Mouse (Mus musculus): ENCODE results near the gene Ptpa. TPM values are rescaled to one million over a fixed set of nuclear protein-coding genes. Genes with fewer than 3 reads are reported as not detected.

Gene Ptpa
- polyA plus RNA-seq, 1 experiment from 2014 or later = 70.2 TPM

DNA sequence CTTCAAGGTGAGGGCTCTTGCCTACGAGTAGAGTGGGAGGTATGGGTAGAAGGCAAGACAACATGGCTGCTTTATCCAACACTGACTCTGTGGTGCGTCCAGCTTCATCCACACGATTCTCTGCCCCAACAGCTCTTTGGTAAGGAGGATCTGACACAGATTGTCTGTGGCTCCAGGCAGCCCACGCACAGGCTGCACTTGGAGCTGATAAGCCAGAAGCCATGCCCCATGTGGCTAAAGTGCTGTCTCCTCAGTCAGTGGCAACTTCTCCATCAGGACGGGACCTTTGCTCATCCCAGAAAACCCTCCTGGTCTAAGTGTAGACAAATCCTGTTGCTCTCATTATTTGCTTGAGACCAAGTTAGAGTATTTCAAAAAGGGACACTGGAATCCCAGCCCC, 38.7 kb downstream of the Ptpa start:
- H3K27me3 ChIP-seq (replicated peaks; ENCODE audit: control insufficient read depth, insufficient read depth, low read length) = no peaks in the 10 kb centered on the region
- 81% methylated on average over 5 of the region's 5 CpGs for WGBS
- H3K36me3 ChIP-seq (ENCODE audit: control insufficient read depth, insufficient read depth, low read length) = peaks cover 29% of the 10 kb centered on the region
- H3K4me1 ChIP-seq (ENCODE audit: control insufficient read depth, insufficient read depth, low read length) = no peaks in the 10 kb centered on the region
- DNase-seq (ENCODE audit: low spot score) = no peak
- no peak for ATAC-seq (ENCODE audit: low read depth)
- peaks cover 10% of the 10 kb centered on the region for H3K9me3 ChIP-seq (ENCODE audit: control insufficient read depth, low read length)
- no peak overlapping the region for H3K27ac ChIP-seq (replicated peaks; ENCODE audit: low read depth, low read length)
- no peak overlapping the region for H3K4me3 ChIP-seq (ENCODE audit: low read depth, low read length)
- H3K9ac ChIP-seq (ENCODE audit: low read depth, low read length) = no peak overlapping the region
- no peak overlapping the region for H3K4me2 ChIP-seq (ENCODE audit: low read depth, low read length)

DNA sequence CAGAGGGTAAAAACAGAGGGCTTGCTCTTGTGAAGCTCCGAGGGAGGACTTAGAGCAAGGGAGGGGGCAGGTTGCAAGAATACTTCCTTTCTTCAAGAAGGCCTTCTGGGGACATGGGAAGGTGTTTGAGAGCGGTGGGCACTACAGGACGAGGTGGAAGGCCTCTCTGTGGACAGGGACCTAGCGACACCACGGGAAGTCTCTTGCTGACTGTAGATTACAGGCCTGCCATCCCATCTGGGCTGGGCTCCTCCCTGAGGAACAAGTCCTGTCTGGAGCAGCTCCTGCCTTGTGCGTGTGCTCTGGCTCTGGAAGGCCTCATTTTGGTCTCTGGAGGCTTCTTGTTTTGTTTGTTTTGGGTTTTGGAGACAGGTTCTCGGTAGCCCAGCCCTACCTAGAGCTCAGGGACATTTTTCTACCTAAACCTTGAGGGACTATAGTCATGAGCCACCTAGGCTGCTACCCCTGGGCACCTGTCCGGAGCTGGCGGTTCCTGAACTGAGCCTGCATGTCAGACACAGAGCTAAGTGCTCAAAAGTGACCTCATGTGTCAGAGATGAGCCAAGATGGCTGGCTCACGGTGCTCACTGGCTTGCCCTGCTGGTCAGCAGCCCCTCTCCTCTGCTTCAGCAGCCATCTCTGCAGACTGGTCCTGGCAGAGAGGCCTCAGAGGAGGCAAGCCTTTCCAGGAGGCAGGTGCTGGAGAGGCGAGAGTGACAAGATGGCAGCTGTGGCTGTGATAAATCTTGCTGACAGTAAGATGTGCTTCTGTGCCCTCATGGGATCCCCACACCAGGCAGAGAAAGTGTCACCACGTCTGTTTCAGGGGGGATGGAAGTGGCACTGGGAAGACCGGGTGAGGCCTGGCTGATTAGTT, 40.5 kb downstream of the Ptpa start:
- Histone ChIP-seq H3K27ac (replicated peaks; ENCODE audit: low read depth, low read length) (no peak overlapping the region), H3K9ac (ENCODE audit: low read depth, low read length) (no peak overlapping the region), H3K4me3 (ENCODE audit: low read depth, low read length) (no peak overlapping the region), H3K36me3 (ENCODE audit: control insufficient read depth, insufficient read depth, low read length) (peaks cover 17% of the 10 kb centered on the region), H3K4me1 (ENCODE audit: control insufficient read depth, insufficient read depth, low read length) (no peaks in the 10 kb centered on the region), H3K4me2 (ENCODE audit: low read depth, low read length) (no peak overlapping the region), H3K27me3 (replicated peaks; ENCODE audit: control insufficient read depth, insufficient read depth, low read length) (no peaks in the 10 kb centered on the region), H3K9me3 (ENCODE audit: control insufficient read depth, low read length) (no peaks in the 10 kb centered on the region)
- DNase-seq (ENCODE audit: low spot score) (no peak), ATAC-seq (ENCODE audit: low read depth) (no peak)
- 64% methylated on average over 13 of the region's 13 CpGs for WGBS

DNA sequence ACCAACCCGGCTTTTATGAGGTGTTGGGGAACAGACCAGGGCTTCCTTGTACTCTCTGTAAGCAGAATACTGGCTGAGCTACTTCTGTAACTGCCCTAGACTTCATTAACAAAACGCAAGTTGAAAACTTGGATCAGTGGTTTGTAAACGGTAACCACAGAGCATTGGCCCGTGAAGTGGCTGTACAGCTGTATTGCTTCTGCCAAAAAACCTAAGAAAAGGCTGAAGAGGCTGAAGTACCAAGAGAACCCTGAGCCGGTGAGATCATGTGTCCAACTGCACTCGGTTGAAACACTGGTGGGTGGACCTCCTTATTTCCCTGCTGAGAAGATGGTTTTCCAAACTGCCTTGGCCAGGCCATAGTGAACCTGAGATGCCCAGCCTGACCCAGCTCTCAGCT, 42.5 kb downstream of the Ptpa start:
- H3K4me2 ChIP-seq (ENCODE audit: low read depth, low read length) = no peak overlapping the region
- peaks cover 5% of the 10 kb centered on the region for H3K4me1 ChIP-seq (ENCODE audit: control insufficient read depth, insufficient read depth, low read length)
- no peak overlapping the region for H3K4me3 ChIP-seq (ENCODE audit: low read depth, low read length)
- H3K27ac ChIP-seq (replicated peaks; ENCODE audit: low read depth, low read length) = peak overlapping the region; percentile 33
- peaks cover 12% of the 10 kb centered on the region; the same call in 1 of the 2 replicates for H3K36me3 ChIP-seq (ENCODE audit: control insufficient read depth, insufficient read depth, low read length)
- no peaks in the 10 kb centered on the region for H3K9me3 ChIP-seq (ENCODE audit: control insufficient read depth, low read length)
- 76% methylated on average over 6 of the region's 6 CpGs for WGBS
- no peak for DNase-seq (ENCODE audit: low spot score)
- no peak overlapping the region for H3K9ac ChIP-seq (ENCODE audit: low read depth, low read length)
- H3K27me3 ChIP-seq (replicated peaks; ENCODE audit: control insufficient read depth, insufficient read depth, low read length) = no peaks in the 10 kb centered on the region
- ATAC-seq (ENCODE audit: low read depth) = no peak

DNA sequence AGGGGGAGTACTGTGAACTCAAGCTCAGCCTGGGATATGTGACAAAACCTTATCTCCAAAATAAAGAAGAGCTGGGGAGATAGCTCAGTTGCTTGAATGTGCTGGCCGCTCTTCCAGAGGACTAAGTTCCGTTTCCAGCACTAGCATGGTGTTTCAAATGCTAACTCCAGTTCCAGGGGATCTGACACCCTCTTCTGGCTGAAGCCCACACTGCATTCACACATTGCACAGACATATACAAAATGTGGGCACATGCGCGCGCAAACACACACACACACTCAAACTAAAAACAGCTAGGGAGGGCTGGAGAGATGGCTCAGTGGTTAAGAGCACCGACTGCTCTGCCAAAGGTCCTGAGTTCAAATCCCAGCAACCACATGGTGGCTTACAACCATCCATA, 43.4 kb downstream of the Ptpa start:
- Histone ChIP-seq H3K4me1 (ENCODE audit: control insufficient read depth, insufficient read depth, low read length) (peaks cover 12% of the 10 kb centered on the region), H3K4me2 (ENCODE audit: low read depth, low read length) (no peak overlapping the region), H3K9me3 (ENCODE audit: control insufficient read depth, low read length) (no peaks in the 10 kb centered on the region), H3K9ac (ENCODE audit: low read depth, low read length) (no peak overlapping the region), H3K27me3 (replicated peaks; ENCODE audit: control insufficient read depth, insufficient read depth, low read length) (no peaks in the 10 kb centered on the region), H3K36me3 (ENCODE audit: control insufficient read depth, insufficient read depth, low read length) (0 out of 2 replicates have a peak, but pooled peaks cover 5% of the 10 kb centered on the region), H3K27ac (replicated peaks; ENCODE audit: low read depth, low read length) (no peak overlapping the region), H3K4me3 (ENCODE audit: low read depth, low read length) (no peak overlapping the region)
- WGBS = 92% methylated on average over 6 of the region's 6 CpGs
- DNase-seq (ENCODE audit: low spot score) (no peak), ATAC-seq (ENCODE audit: low read depth) (no peak)

DNA sequence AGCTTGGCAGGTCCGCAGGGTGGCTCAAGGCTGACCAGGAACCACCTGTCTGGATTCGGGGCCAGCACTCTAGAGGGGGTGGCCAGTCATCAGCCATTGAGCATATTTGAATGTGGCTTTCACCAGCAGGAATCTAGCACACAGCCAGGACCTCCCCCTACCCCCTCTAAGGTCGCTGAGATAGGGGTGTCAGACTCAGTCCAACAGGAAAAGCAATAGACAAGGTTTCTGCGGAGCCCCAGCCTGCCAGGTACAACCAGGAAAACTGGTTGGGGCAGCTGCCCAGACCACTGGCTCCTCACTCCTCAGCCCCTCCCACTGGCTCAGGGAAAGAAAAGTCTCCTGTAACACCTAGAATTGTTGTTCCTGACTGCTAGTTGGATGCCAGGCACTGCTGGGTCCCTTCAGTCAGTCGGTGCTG, 47.5 kb downstream of the Ptpa start:
- Histone ChIP-seq H3K4me2 (ENCODE audit: low read depth, low read length) (peak overlapping the region; percentile 52), H3K36me3 (ENCODE audit: control insufficient read depth, insufficient read depth, low read length) (0 out of 2 replicates have a peak, but pooled peaks cover 5% of the 10 kb centered on the region), H3K27me3 (replicated peaks; ENCODE audit: control insufficient read depth, insufficient read depth, low read length) (no peaks in the 10 kb centered on the region), H3K4me3 (ENCODE audit: low read depth, low read length) (no peak overlapping the region), H3K4me1 (ENCODE audit: control insufficient read depth, insufficient read depth, low read length) (peaks cover 17% of the 10 kb centered on the region), H3K27ac (replicated peaks; ENCODE audit: low read depth, low read length) (peak overlapping the region; percentile 68), H3K9ac (ENCODE audit: low read depth, low read length) (peak overlapping the region; percentile 22), H3K9me3 (ENCODE audit: control insufficient read depth, low read length) (no peaks in the 10 kb centered on the region)
- WGBS = 20% methylated on average over 5 of the region's 5 CpGs
- ATAC-seq (ENCODE audit: low read depth) (peak; percentile 72), DNase-seq (ENCODE audit: low spot score) (peak; percentile 82)

DNA sequence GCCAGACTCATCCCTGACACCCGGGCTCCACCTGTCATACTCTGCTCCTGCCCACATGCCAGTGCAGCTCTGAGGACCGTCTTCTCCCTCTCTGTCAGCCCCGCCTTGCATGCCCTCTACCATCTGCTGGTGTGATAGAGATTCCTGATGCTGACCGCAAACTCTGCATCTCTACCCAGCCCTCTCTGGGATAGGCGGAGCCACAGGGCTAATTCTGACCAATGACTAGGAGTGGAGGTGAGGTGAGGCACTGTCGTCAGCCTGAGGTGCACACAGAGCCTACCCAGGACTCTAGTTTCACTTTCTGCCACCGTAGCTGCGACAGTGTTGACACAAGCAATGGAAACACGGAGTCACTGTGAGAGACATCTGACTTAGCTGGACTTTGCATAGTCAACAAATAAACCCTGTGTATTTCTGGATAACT, 48.1 kb downstream of the Ptpa start:
- DNase-seq (ENCODE audit: low spot score) (peak; percentile 89), ATAC-seq (ENCODE audit: low read depth) (peak; percentile 91)
- 2% methylated on average over 9 of the region's 9 CpGs for WGBS
- no peaks in the 10 kb centered on the region for H3K27me3 ChIP-seq (replicated peaks; ENCODE audit: control insufficient read depth, insufficient read depth, low read length)
- H3K9me3 ChIP-seq (ENCODE audit: control insufficient read depth, low read length) = no peaks in the 10 kb centered on the region
- peak overlapping the region; percentile 22 for H3K9ac ChIP-seq (ENCODE audit: low read depth, low read length)
- H3K4me3 ChIP-seq (ENCODE audit: low read depth, low read length) = peak overlapping the region; percentile 25
- H3K4me2 ChIP-seq (ENCODE audit: low read depth, low read length) = peak overlapping the region; percentile 52
- H3K4me1 ChIP-seq (ENCODE audit: control insufficient read depth, insufficient read depth, low read length) = peaks cover 18% of the 10 kb centered on the region
- H3K27ac ChIP-seq (replicated peaks; ENCODE audit: low read depth, low read length) = peak overlapping the region; percentile 68
- 0 out of 2 replicates have a peak, but pooled peaks cover 4% of the 10 kb centered on the region for H3K36me3 ChIP-seq (ENCODE audit: control insufficient read depth, insufficient read depth, low read length)

DNA sequence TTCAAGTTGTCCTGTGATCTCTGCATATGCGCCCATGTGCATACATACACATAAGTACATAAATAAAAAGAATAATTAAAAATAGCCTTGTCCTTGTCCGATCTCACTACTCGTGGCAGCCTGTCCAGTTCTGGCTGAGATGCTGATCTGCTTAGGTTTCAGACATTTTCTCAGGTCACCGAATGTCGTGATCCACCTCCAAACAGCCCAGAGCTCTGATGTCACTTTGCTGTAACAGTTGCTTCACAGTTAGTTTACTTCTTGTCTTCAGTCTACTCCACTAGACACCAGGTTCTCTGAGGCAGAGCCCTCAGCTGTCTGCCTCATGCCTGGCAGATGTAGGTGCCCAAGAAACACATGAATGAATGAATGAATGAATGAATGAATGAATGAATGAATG, 48.6 kb downstream of the Ptpa start:
- ATAC-seq (ENCODE audit: low read depth) (no peak), DNase-seq (ENCODE audit: low spot score) (no peak)
- 58% methylated on average over 5 of the region's 5 CpGs for WGBS
- Histone ChIP-seq H3K9me3 (ENCODE audit: control insufficient read depth, low read length) (no peaks in the 10 kb centered on the region), H3K4me3 (ENCODE audit: low read depth, low read length) (peak overlapping the region; percentile 25), H3K4me2 (ENCODE audit: low read depth, low read length) (peak overlapping the region; percentile 52), H3K4me1 (ENCODE audit: control insufficient read depth, insufficient read depth, low read length) (peaks cover 22% of the 10 kb centered on the region), H3K9ac (ENCODE audit: low read depth, low read length) (peak overlapping the region; percentile 22; the same call in 1 of the 2 replicates), H3K36me3 (ENCODE audit: control insufficient read depth, insufficient read depth, low read length) (no peaks in the 10 kb centered on the region), H3K27me3 (replicated peaks; ENCODE audit: control insufficient read depth, insufficient read depth, low read length) (no peaks in the 10 kb centered on the region), H3K27ac (replicated peaks; ENCODE audit: low read depth, low read length) (peak overlapping the region; percentile 68)

DNA sequence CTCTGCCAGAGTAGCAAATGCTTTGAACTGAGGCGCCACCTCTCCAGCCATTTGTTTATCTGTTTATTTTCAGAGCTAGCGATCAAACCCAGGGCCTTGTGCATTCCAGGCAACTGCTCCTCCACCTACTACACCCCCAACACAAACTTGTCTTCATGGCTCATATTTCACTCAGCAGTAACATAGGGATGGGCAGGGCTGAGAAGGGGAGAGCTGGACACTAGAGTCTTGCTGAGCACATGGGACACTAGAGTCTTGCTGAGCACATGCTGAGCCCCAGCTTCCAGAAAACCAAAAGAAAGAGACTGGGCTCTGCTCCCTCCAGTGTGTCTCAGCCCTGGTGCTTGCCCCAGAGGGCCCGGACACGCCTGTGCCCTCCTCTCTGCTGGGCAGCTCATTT, 50.9 kb downstream of the Ptpa start:
- H3K27ac ChIP-seq (replicated peaks; ENCODE audit: low read depth, low read length) = no peak overlapping the region
- H3K9ac ChIP-seq (ENCODE audit: low read depth, low read length) = no peak overlapping the region
- no peak overlapping the region for H3K4me2 ChIP-seq (ENCODE audit: low read depth, low read length)
- H3K36me3 ChIP-seq (ENCODE audit: control insufficient read depth, insufficient read depth, low read length) = no peaks in the 10 kb centered on the region
- 49% methylated on average over 4 of the region's 4 CpGs for WGBS
- H3K4me3 ChIP-seq (ENCODE audit: low read depth, low read length) = no peak overlapping the region
- peaks cover 30% of the 10 kb centered on the region for H3K4me1 ChIP-seq (ENCODE audit: control insufficient read depth, insufficient read depth, low read length)
- no peak for ATAC-seq (ENCODE audit: low read depth)
- H3K27me3 ChIP-seq (replicated peaks; ENCODE audit: control insufficient read depth, insufficient read depth, low read length) = no peaks in the 10 kb centered on the region
- peak; percentile 54 for DNase-seq (ENCODE audit: low spot score)
- no peaks in the 10 kb centered on the region for H3K9me3 ChIP-seq (ENCODE audit: control insufficient read depth, low read length)
